Mouse (Mus musculus) liver, adult 2 months (tissue): ENCODE results near the gene Ier2. TPM values are rescaled to one million over a fixed set of nuclear protein-coding genes. Genes with fewer than 3 reads are reported as not detected.

ENCODE experiments used
- DNase-seq: peaks from one replicate; pipeline ENCODE4 v3.0.0-alpha.2; 2011; ENCODE audit warnings: low read depth, low spot score; ENCODE audit errors: extremely low read depth
- H3K27ac ChIP-seq: fragments of 200-500 bp; replicated peaks from 2 replicates; pipeline ENCODE4 v1.5.1; 2012; ENCODE audit warnings: low read depth, mild to moderate bottlenecking, control low read depth, inconsistent platforms, low read length; ENCODE audit not compliant: insufficient read depth
- H3K27me3 ChIP-seq: fragments of 200-500 bp; 2 replicates; pipeline ENCODE4 v1.6.1; 2012; ENCODE audit warnings: mild to moderate bottlenecking, moderate library complexity, low read length, inconsistent platforms; ENCODE audit not compliant: control insufficient read depth, insufficient read depth
- H3K36me3 ChIP-seq: fragments of 200-500 bp; 2 replicates; pipeline ENCODE4 v1.6.1; 2012; ENCODE audit warnings: low read length, inconsistent platforms; ENCODE audit not compliant: control insufficient read depth, insufficient read depth
- H3K4me1 ChIP-seq: fragments of 200-500 bp; 2 replicates; pipeline ENCODE4 v1.6.1; 2011; ENCODE audit warnings: low read length; ENCODE audit not compliant: control insufficient read depth, insufficient read depth
- H3K4me3 ChIP-seq: fragments of 200-500 bp; 2 replicates; pipeline ENCODE4 v1.5.1; 2011; ENCODE audit warnings: low read depth, mild to moderate bottlenecking, control low read depth, low read length, moderate library complexity; ENCODE audit not compliant: insufficient read depth
- H3K79me2 ChIP-seq: fragments of 200-500 bp; 2 replicates; pipeline ENCODE4 v1.6.1; 2012; ENCODE audit warnings: inconsistent platforms, mild to moderate bottlenecking, low read length, moderate library complexity; ENCODE audit not compliant: control insufficient read depth, insufficient read depth
- H3K9ac ChIP-seq: fragments of 200-500 bp; 2 replicates; pipeline ENCODE4 v1.6.1; 2012; ENCODE audit warnings: low read depth, mild to moderate bottlenecking, control low read depth, inconsistent platforms, low read length
- CTCF ChIP-seq: fragments of 200-500 bp; IDR thresholded peaks from 2 replicates; pipeline ENCODE4 v1.5.1; 2011; ENCODE audit warnings: low read depth, low read length, control low read depth
- POLR2A ChIP-seq: fragments of 200-500 bp; IDR thresholded peaks from 2 replicates; pipeline ENCODE4 v1.6.1; 2011; ENCODE audit warnings: low read length, control low read depth; ENCODE audit not compliant: insufficient read depth; ENCODE audit errors: extremely low read depth
- WGBS: fragments of 180-500 bp; shearing (Covaris S2); methylation state at CpG from one replicate; pipeline ENCODE4 v1.1.7; 2018; 5-methylcytosine and 5-hydroxymethylcytosine counted together
- polyA plus RNA-seq: library from polyadenylated mRNA; depleted of rRNA; stranded (reverse); fragments of >200 nt; gene quantifications from 2 replicates; pipeline ENCODE4 v1.2.3, GENCODE M21; 2012
- total RNA-seq: library from RNA; depleted of rRNA; stranded (reverse); fragments of >200 nt; gene quantifications from 2 replicates; pipeline ENCODE4 v1.2.3, GENCODE M21; 2014

Ier2 gene
- total and polyA plus RNA-seq, 2 experiments: 12.0 to 13.1 TPM

- no peak for DNase-seq
- 71% methylated on average over 5 of the region's 5 CpGs for WGBS
- no peaks in the 10 kb centered on the region for H3K27me3 ChIP-seq
- TF ChIP-seq CTCF (no peak), POLR2A (no peak)
- H3K36me3 ChIP-seq: peaks cover 4% of the 10 kb centered on the region
- peaks cover 3% of the 10 kb centered on the region; the same call in 1 of the 2 replicates for H3K79me2 ChIP-seq
- H3K27ac ChIP-seq: no peak overlapping the region
- H3K4me1 ChIP-seq: peaks cover 15% of the 10 kb centered on the region
- no peak overlapping the region for H3K4me3 ChIP-seq
- H3K9ac ChIP-seq: no peak overlapping the region
Observed at GRCm38 (mm10) chr8:84700526-84700925, 37.9 kb upstream of the Ier2 start.

- Histone ChIP-seq H3K79me2 (no peaks in the 10 kb centered on the region), H3K27ac (0 out of 2 replicates have a peak overlapping the region, but pooled peaks have one; percentile 4), H3K9ac (no peak overlapping the region), H3K27me3 (no peaks in the 10 kb centered on the region), H3K36me3 (peaks cover 4% of the 10 kb centered on the region), H3K4me1 (peaks cover 13% of the 10 kb centered on the region), H3K4me3 (no peak overlapping the region)
- DNase-seq: no peak
- WGBS: 75% methylated on average over 7 of the region's 7 CpGs
- TF ChIP-seq POLR2A (no peak), CTCF (peak; percentile 80)
Observed at GRCm38 (mm10) chr8:84699861-84700322, 37.2 kb upstream of the Ier2 start.

- peak overlapping the region; percentile 3; the same call in 1 of the 2 replicates for H3K9ac ChIP-seq
- no peaks in the 10 kb centered on the region for H3K27me3 ChIP-seq
- TF ChIP-seq POLR2A (no peak), CTCF (no peak)
- no peak overlapping the region for H3K4me3 ChIP-seq
- H3K36me3 ChIP-seq: peaks cover 4% of the 10 kb centered on the region
- DNase-seq: peak; percentile 98
- H3K79me2 ChIP-seq: no peaks in the 10 kb centered on the region
- peak overlapping the region; percentile 4 for H3K27ac ChIP-seq
- WGBS: 18% methylated on average over 9 of the region's 9 CpGs
- peaks cover 13% of the 10 kb centered on the region for H3K4me1 ChIP-seq
Observed at GRCm38 (mm10) chr8:84698929-84699401, 36.3 kb upstream of the Ier2 start.

- Histone ChIP-seq H3K9ac (no peak overlapping the region), H3K79me2 (no peaks in the 10 kb centered on the region), H3K4me1 (peaks cover 13% of the 10 kb centered on the region), H3K27ac (peak overlapping the region; percentile 3), H3K36me3 (peaks cover 4% of the 10 kb centered on the region), H3K27me3 (no peaks in the 10 kb centered on the region), H3K4me3 (no peak overlapping the region)
- DNase-seq: no peak
- WGBS: 69% methylated on average over 5 of the region's 5 CpGs
- no peak for TF ChIP-seq CTCF
- TF ChIP-seq POLR2A: no peak
Observed at GRCm38 (mm10) chr8:84698288-84698687, 35.6 kb upstream of the Ier2 start.

- Histone ChIP-seq H3K27me3 (no peaks in the 10 kb centered on the region), H3K4me3 (no peak overlapping the region), H3K27ac (no peak overlapping the region), H3K79me2 (no peaks in the 10 kb centered on the region; the same call in 1 of the 2 replicates), H3K36me3 (peaks cover 6% of the 10 kb centered on the region), H3K9ac (no peak overlapping the region), H3K4me1 (peaks cover 13% of the 10 kb centered on the region)
- TF ChIP-seq CTCF: 0 out of 2 replicates have a peak, but pooled peaks have one; percentile 1
- TF ChIP-seq POLR2A: no peak
- 91% methylated on average over 14 of the region's 14 CpGs for WGBS
- no peak for DNase-seq
Observed at GRCm38 (mm10) chr8:84697166-84698130, 34.8 kb upstream of the Ier2 start.
